Mouse (Mus musculus): Measurements from ENCODE around the gene Pycard. TPM values are rescaled to one million over a fixed set of nuclear protein-coding genes. Genes with fewer than 3 reads are reported as not detected.

Pycard gene
- polyA plus RNA-seq, 1 experiment from 2014 or later: 4.1 TPM

DNA sequence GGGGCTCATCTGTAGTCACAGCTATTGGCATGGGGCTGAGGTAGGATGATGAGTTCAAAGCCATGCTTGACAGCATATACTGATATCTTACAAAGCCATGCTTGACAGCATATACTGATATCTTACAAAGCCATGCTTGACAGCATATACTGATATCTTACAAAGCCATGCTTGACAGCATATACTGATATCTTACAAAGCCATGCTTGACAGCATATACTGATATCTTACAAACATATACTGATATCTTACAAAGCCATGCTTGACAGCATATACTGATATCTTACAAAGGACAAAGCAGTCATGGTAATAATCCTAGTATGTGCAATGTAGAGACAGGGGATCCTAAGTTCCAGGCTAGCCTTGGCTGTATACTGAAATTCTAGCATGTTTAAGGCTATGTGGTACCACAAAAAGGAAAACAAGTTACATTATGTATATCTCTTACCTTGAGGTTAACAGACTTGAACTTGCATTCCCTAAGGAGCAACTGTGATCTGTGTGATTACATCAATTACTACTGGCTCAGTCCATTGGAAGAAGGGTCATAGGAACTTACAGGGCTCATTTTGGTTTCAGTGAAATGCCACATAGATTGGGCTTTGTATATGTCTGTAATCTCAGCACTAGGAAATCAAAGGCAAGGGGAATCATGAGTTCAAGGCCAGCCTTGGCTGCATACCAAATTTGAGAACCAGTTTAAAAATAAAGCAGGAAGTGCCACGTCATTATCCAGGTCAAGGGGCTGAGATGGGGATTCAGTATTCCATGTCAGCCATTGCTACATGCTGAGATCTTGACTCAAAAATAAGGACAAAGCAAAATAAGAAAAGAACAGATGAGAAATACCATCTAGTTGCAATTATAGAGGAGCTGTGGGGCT is 6.6 kb upstream of the Pycard start:
- Histone ChIP-seq H3K27me3 (0 out of 2 replicates have a peak, but pooled peaks cover 8% of the 10 kb centered on the region), H3K27ac (replicated peaks) (no peak overlapping the region), H3K4me3 (no peak overlapping the region), H3K36me3 (no peaks in the 10 kb centered on the region), H3K4me1 (no peaks in the 10 kb centered on the region), H3K9me3 (no peaks in the 10 kb centered on the region), H3K9ac (replicated peaks) (no peak overlapping the region), H3K4me2 (replicated peaks) (no peak overlapping the region)
- no peak for ATAC-seq (replicated peaks)
- whole genome bisulfite sequencing: 71% methylated on average over 1 of the region's 1 CpGs

DNA sequence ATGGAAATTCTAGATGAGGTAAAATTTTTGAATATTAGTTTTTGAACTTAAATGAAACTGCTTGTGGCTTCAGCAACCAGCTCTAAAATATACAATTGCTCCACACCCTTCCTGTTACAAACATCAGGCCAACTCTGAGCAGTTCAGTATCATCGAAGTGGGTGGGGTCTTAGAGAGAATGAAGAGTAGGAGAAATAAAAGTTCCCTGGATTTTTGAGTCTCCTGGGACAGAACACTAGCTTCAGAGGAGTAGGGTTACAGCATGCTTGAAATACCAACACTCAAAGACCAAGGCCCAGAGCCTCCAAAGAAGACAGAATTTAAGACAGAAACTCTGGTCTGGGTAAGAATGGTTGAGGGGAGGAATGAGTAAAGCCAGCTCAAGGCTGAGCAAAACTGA is 5.8 kb upstream of the Pycard start:
- WGBS: 88% methylated on average over 1 of the region's 1 CpGs
- no peak for ATAC-seq (replicated peaks)
- Histone ChIP-seq H3K36me3 (no peaks in the 10 kb centered on the region), H3K4me2 (replicated peaks) (no peak overlapping the region), H3K9me3 (no peaks in the 10 kb centered on the region), H3K27ac (replicated peaks) (no peak overlapping the region), H3K9ac (replicated peaks) (no peak overlapping the region), H3K4me3 (no peak overlapping the region), H3K4me1 (no peaks in the 10 kb centered on the region), H3K27me3 (0 out of 2 replicates have a peak, but pooled peaks cover 5% of the 10 kb centered on the region)

- peak; percentile 35; the same call in 1 of the 2 replicates for ATAC-seq (replicated peaks)
- Histone ChIP-seq H3K9ac (replicated peaks) (no peak overlapping the region), H3K27me3 (no peaks in the 10 kb centered on the region), H3K4me1 (0 out of 2 replicates have a peak, but pooled peaks cover 3% of the 10 kb centered on the region), H3K4me3 (no peak overlapping the region), H3K36me3 (peaks cover 25% of the 10 kb centered on the region), H3K4me2 (replicated peaks) (no peak overlapping the region), H3K9me3 (no peaks in the 10 kb centered on the region), H3K27ac (replicated peaks) (no peak overlapping the region)
- 55% methylated on average over 5 of the region's 5 CpGs for WGBS
Measured at GRCm38 (mm10) chr7:127992488-127993340, 953 bp downstream of the Pycard start.

GRCm38 (mm10) chr7:127991643-127992487 is 1.8 kb downstream of the Pycard start:
- Histone ChIP-seq H3K9ac (replicated peaks) (no peak overlapping the region), H3K4me3 (no peak overlapping the region), H3K36me3 (peaks cover 33% of the 10 kb centered on the region), H3K9me3 (no peaks in the 10 kb centered on the region), H3K4me1 (0 out of 2 replicates have a peak, but pooled peaks cover 3% of the 10 kb centered on the region), H3K4me2 (replicated peaks) (no peak overlapping the region), H3K27me3 (no peaks in the 10 kb centered on the region), H3K27ac (replicated peaks) (0 out of 2 replicates have a peak overlapping the region, but pooled peaks have one; percentile 1)
- 53% methylated on average over 6 of the region's 6 CpGs for WGBS
- ATAC-seq (replicated peaks): peak; percentile 71; the same call in 1 of the 2 replicates

DNA sequence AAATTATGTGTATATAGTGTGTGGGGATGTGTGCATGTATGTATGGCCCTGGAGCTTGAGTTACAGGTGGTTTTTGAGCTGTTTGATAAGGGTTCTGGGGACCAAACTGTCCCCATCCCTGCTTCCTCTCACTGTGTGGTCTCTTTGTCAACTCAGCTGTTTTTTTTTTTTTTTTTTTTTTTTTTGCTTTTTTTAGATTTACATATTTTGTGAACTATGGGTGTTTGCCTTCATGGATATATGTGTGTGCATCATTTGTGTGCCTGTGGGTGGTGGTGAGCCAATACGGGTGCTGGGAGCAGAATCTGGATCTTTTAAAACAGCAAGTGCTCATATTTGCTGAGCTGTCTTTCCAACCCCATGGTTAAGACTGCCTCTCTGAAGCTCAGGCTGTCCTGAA is 4.8 kb downstream of the Pycard start:
- 0 out of 2 replicates have a peak, but pooled peaks cover 3% of the 10 kb centered on the region for H3K4me1 ChIP-seq
- H3K9me3 ChIP-seq: no peaks in the 10 kb centered on the region
- H3K36me3 ChIP-seq: peaks cover 62% of the 10 kb centered on the region
- 92% methylated on average over 1 of the region's 1 CpGs for WGBS
- ATAC-seq (replicated peaks): no peak
- H3K4me3 ChIP-seq: no peak overlapping the region
- H3K27ac ChIP-seq (replicated peaks): no peak overlapping the region
- H3K4me2 ChIP-seq (replicated peaks): no peak overlapping the region
- H3K9ac ChIP-seq (replicated peaks): no peak overlapping the region
- no peaks in the 10 kb centered on the region for H3K27me3 ChIP-seq

- H3K27ac ChIP-seq (replicated peaks): no peak overlapping the region
- no peaks in the 10 kb centered on the region for H3K4me1 ChIP-seq
- H3K9ac ChIP-seq (replicated peaks): no peak overlapping the region
- no peaks in the 10 kb centered on the region for H3K9me3 ChIP-seq
- no peak overlapping the region for H3K4me3 ChIP-seq
- ATAC-seq (replicated peaks): no peak
- H3K4me2 ChIP-seq (replicated peaks): no peak overlapping the region
- peaks cover 98% of the 10 kb centered on the region for H3K36me3 ChIP-seq
- no peaks in the 10 kb centered on the region for H3K27me3 ChIP-seq
- 95% methylated on average over 3 of the region's 3 CpGs for WGBS
Measured at GRCm38 (mm10) chr7:127980606-127981005, 13.1 kb downstream of the Pycard start.

DNA sequence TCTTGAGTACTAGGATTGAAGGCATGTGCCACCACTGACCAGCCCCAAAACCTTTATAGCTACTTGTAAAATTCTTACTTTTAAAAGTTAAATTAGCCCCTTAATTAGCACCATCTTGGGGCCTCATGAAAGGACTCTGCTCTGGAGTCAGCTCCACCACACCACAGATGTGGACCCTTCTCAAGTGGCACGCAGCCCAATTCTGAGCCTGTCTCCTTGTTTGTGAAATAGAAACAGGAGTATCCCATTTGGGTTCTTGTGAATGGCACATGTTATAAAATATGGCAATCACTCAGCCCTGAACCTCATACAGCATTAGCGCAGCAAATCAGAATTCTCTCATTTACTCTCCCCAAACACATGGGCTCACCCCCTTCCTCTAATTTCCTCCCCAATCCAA is 14.8 kb downstream of the Pycard start:
- Histone ChIP-seq H3K27me3 (no peaks in the 10 kb centered on the region), H3K4me3 (no peak overlapping the region), H3K27ac (replicated peaks) (no peak overlapping the region), H3K4me2 (replicated peaks) (no peak overlapping the region), H3K36me3 (peaks cover 98% of the 10 kb centered on the region), H3K4me1 (no peaks in the 10 kb centered on the region), H3K9ac (replicated peaks) (no peak overlapping the region), H3K9me3 (no peaks in the 10 kb centered on the region)
- no peak for ATAC-seq (replicated peaks)
- 86% methylated on average over 2 of the region's 2 CpGs for WGBS

GRCm38 (mm10) chr7:127974413-127974930 is 19.2 kb downstream of the Pycard start:
- no peaks in the 10 kb centered on the region for H3K9me3 ChIP-seq
- H3K4me2 ChIP-seq (replicated peaks): no peak overlapping the region
- H3K4me3 ChIP-seq: no peak overlapping the region
- H3K27ac ChIP-seq (replicated peaks): no peak overlapping the region
- no peak for ATAC-seq (replicated peaks)
- WGBS: 84% methylated on average over 2 of the region's 2 CpGs
- H3K9ac ChIP-seq (replicated peaks): no peak overlapping the region
- no peaks in the 10 kb centered on the region for H3K27me3 ChIP-seq
- peaks cover 96% of the 10 kb centered on the region for H3K36me3 ChIP-seq
- H3K4me1 ChIP-seq: peaks cover 11% of the 10 kb centered on the region

DNA sequence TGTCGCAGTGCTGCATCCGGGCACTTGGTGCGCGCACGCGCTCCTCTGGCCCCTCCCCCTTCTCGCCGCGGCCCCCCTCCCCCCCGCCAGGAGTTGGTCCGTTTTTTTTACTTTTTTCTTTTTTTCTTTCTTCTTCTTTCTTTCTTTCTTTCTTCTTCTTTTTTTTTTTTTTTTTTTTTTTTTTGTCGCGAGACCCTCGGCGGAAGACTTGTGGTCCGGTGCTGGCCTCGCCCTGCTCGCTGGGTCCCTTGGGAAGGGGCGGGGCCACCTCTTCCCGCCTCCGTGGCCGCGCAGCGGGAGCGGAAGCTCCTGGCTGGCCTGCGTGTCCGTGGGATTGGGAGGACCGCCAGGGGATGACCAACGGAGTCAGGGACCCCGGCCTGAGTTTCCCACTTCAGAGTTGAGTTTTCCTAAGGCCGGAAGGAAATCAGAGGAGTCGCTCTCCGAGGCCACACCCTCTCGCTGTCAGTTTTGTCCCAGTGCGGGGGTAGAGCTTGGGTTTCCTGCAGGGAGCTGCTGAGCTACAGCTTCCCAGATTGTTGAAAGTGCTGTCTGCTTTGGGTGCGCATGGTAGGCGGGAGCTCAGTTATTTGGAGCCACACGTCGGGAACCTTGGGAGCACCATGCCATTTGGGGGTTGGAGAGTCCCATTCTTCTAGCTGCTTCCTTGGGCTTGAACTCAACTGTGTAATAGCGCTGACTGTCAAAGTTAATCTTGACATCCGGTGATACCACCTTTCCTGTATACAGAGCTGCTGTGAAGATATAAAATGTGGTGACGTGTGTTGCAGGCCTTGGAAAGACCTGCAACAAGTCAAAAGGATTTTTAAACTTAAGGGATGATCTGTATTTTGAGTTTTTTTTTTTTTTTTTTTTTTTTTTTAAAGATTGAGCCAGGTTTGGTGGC is 25.5 kb downstream of the Pycard start:
- Histone ChIP-seq H3K4me3 (peak overlapping the region; percentile 78), H3K27ac (replicated peaks) (peak overlapping the region; percentile 98), H3K4me1 (peaks cover 30% of the 10 kb centered on the region), H3K9ac (replicated peaks) (peak overlapping the region; percentile 99), H3K9me3 (no peaks in the 10 kb centered on the region), H3K4me2 (replicated peaks) (peak overlapping the region; percentile 87), H3K36me3 (peaks cover 36% of the 10 kb centered on the region), H3K27me3 (no peaks in the 10 kb centered on the region)
- WGBS: under 1% methylated on average over 35 of the region's 42 CpGs
- peak; percentile 20; the same call in 1 of the 2 replicates for ATAC-seq (replicated peaks)

DNA sequence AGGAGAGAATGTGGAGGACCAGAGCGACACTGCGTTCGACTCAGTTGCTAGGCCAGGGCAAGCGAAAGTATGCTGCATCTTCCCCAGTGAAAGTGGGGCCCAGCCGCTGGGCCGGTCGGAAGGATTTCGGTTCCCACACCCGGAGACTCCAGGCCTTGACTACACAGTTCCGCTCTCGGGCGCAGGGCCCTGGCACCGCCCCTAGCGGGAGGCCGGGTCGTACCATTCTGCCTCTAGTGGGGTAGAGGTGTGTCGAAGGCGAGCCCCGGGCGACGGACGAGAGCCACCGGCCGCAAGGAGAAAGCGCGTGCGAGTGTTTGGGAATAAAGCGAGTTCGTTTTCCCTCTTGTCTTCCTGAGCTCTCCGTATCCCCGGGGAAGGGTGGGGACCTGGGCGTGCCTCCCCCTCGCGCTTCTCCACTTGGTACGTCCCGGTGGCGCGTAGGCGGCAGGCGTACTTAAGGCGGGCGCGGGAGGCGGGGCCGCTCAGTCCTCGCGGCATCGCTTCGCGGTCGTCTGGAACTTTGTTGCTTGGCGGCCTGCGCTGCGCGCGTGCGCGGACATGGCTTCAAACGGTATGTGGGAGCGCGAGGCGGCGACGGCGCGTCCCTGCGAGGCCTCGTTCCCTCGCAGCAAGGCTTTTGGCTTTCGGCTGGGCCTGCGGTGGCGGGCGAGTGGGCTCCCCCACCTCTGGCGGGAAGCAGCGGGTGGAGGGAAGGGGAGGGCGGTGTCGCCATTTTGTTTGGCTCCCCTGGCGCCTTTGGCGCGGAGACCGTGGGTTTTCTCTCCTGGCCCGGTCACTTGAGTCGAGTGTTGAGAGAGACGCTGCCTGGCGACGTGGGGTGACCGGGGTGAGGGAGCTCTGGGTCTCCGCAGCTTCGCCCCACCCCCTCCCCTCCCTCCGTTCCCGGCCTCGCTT is 26.4 kb downstream of the Pycard start, which contains the start of gene Fus:
Fus (plus strand) TSS at position 454 of the 918 bp plus-strand sequence.
- no peaks in the 10 kb centered on the region for H3K27me3 ChIP-seq
- H3K4me2 ChIP-seq (replicated peaks): peak within 1 kb of the TSS; percentile 87
- peak within 1 kb of the TSS; percentile 98 for H3K27ac ChIP-seq (replicated peaks)
- H3K4me1 ChIP-seq: peaks cover 30% of the 10 kb centered on the region
- H3K9me3 ChIP-seq: no peaks in the 10 kb centered on the region
- peak within 1 kb of the TSS; percentile 99 for H3K9ac ChIP-seq (replicated peaks)
- H3K36me3 ChIP-seq: peaks cover 27% of the 10 kb centered on the region
- under 1% methylated on average over 92 of the region's 92 CpGs for WGBS
- H3K4me3 ChIP-seq: peak within 1 kb of the TSS; percentile 78
- ATAC-seq (replicated peaks): peak; percentile 95
